Mouse (Mus musculus) E14TG2a.4 (cell line): ENCODE measurements around the gene Dync1i2.

Experiments used
- CTCF ChIP-seq: conservative IDR thresholded peaks from 2 replicates; pipeline ENCODE4 v1.5.1; 2014; ENCODE audit warnings: low read length
- POU5F1 ChIP-seq: IDR thresholded peaks from 2 replicates; pipeline ENCODE4 v1.6.1; 2014; ENCODE audit warnings: low read length, borderline replicate concordance

DNA sequence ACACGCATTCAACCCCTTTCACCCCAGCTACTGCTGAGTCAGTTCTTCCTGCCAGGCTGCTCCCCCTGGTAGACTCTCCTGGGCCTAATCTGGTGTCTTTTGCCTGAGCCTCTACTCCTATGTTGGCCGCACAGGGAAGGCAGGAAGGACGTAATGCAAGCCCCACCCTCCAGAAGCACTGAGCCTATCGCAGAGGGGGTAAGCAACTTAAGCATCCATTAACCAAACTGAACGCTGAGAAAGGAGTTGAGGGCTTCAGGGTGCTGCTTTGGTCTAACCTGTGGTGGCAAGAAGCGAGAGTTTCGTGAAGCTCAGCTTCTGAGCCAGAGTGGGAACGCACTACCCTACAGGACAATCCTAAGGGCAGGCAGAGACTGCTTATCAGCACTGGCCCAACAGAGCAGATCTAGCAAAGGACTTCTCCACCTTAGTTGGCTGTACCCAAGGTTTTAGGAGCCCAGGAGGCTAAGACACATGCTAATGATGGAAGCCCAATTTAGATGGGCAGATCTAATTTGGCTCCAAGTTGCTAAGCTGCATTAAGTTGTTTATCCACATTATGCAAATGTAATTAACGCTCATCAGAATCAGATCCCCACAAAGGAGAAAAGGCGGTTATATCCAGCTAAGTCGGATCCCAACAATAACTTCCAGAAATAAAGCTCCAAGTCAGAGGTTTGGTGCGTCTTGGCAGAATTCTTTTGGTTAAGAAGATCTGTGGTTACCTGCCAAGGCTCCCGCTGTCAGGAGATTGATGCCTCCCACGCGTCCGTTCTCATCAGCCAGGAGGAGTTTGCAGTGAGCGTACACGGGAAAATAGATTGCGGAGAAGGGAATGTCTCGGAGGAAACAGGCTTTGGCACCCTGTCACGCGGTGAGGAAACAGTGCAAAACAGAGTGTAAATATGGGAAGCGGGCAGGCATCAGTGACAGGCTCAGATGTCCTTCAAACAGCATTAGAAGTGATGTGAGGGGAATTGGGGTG lies 67.6 kb downstream of the Dync1i2 start:
- TF ChIP-seq CTCF (no peak), POU5F1 (no peak)
